Mouse (Mus musculus) forebrain, embryonic 10.5 days (tissue): Measurements from ENCODE around the gene Luzp1. TPM values are rescaled to one million over a fixed set of nuclear protein-coding genes. Genes with fewer than 3 reads are reported as not detected.

Source experiments
- DNase-seq: peaks from one replicate; pipeline ENCODE4 v3.0.0-alpha.2; 2017; ENCODE audit warnings: low spot score; ENCODE audit errors: extremely low spot score
- H3K27ac ChIP-seq: fragments of 300-500 bp; sonication (generic); 2 replicates; pipeline ENCODE4 v1.5.1; 2016; ENCODE audit warnings: mild to moderate bottlenecking
- H3K27me3 ChIP-seq: fragments of 300-500 bp; sonication (generic); 2 replicates; pipeline ENCODE4 v1.6.1; 2016; ENCODE audit warnings: mild to moderate bottlenecking; ENCODE audit not compliant: poor library complexity, severe bottlenecking
- H3K36me3 ChIP-seq: fragments of 300-500 bp; sonication (generic); replicated peaks from 2 replicates; pipeline ENCODE4 v1.6.1; 2016; ENCODE audit warnings: mild to moderate bottlenecking, moderate library complexity
- H3K4me1 ChIP-seq: fragments of 300-500 bp; sonication (generic); 2 replicates; pipeline ENCODE4 v1.6.1; 2016
- H3K4me3 ChIP-seq: fragments of 300-500 bp; sonication (generic); 2 replicates; pipeline ENCODE4 v1.5.1; 2016; ENCODE audit warnings: mild to moderate bottlenecking, moderate library complexity
- H3K9me3 ChIP-seq: fragments of 300-500 bp; sonication (generic); 2 replicates; pipeline ENCODE4 v1.6.1; 2016; ENCODE audit warnings: mild to moderate bottlenecking, moderate library complexity
- WGBS: fragments of 180-500 bp; shearing (Covaris S2); methylation state at CpG from one replicate; pipeline ENCODE4 v1.1.7; 2016; 5-methylcytosine and 5-hydroxymethylcytosine counted together
- polyA plus RNA-seq: library from polyadenylated mRNA; unstranded; fragments of >200 nt; fragmentation: Nextera tagmentation; extraction: Ambion mirVana; gene quantifications from 2 replicates; pipeline ENCODE4 v1.2.1, GENCODE M21; 2016

Gene Luzp1
- 153 and 154 TPM in 2 replicates for polyA plus RNA-seq

DNA sequence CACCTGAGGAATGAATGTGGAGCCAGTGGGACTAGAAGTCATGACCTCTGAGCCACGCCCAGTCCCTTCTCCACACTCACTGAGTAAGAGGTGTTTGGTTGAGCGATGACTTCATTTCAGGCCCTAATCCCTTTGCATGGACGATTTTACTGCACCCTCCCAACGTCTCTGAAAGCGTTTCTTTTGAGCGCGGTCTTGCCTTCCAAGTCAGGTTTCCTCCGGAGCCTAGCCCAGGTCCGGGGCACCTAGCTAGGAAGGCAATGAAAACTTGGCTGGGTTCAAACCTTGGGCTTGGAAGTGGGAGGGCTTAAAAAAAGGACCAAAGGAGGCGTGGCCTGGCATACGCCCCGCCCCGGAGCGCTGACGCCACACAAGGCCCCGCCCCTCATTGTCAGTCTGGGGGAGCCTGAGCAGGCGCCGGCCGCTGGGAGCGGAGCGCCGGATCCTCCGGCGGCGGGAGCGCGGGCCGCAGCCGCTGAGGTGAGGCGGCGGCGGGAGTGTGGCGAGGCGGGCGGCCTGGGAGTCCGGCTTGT lies at the start of gene Luzp1:
TSS of gene Luzp1 (plus strand) at position 391 of the 533 bp plus-strand sequence.
- H3K27me3 ChIP-seq = peaks cover 20% of the 10 kb centered on the region
- H3K36me3 ChIP-seq = no peaks in the 10 kb centered on the region
- peak; percentile 94 for DNase-seq
- WGBS = 2% methylated on average over 36 of the region's 36 CpGs
- peak within 1 kb of the TSS; percentile 98 for H3K4me3 ChIP-seq
- H3K9me3 ChIP-seq = no peaks in the 10 kb centered on the region
- peaks cover 51% of the 10 kb centered on the region for H3K4me1 ChIP-seq
- H3K27ac ChIP-seq = peak within 1 kb of the TSS; percentile 99

DNA sequence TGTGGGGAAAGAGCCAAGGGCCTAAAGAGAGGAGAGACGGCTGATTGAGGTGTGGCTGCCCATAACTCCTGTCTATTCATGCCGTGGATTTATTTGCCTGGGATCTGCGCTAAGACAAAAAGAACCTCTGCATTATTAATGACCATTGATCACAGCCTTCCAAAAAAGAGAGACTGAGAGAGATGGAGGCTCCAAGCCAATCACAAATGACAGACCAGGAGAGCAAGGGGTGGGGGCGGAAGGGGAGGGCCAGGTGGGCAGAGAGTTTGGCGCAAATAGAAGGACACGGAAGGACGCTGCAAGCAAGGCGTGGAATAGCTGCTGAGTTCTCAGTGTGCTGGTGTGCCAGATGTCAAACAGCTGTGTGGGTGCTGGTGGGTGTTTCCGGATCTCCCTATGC lies 46.3 kb upstream of the Luzp1 start, which contains the start of gene Htr1d:
TSS of gene Htr1d (plus strand) at position 301 of the 400 bp plus-strand sequence.
- DNase-seq = no peak
- 83% methylated on average over 9 of the region's 9 CpGs for WGBS
- Histone ChIP-seq H3K27me3 (peaks cover 97% of the 10 kb centered on the region), H3K9me3 (no peaks in the 10 kb centered on the region), H3K27ac (peak within 1 kb of the TSS; percentile 71), H3K4me3 (peak within 1 kb of the TSS; percentile 60), H3K36me3 (no peaks in the 10 kb centered on the region), H3K4me1 (peaks cover 59% of the 10 kb centered on the region)

DNA sequence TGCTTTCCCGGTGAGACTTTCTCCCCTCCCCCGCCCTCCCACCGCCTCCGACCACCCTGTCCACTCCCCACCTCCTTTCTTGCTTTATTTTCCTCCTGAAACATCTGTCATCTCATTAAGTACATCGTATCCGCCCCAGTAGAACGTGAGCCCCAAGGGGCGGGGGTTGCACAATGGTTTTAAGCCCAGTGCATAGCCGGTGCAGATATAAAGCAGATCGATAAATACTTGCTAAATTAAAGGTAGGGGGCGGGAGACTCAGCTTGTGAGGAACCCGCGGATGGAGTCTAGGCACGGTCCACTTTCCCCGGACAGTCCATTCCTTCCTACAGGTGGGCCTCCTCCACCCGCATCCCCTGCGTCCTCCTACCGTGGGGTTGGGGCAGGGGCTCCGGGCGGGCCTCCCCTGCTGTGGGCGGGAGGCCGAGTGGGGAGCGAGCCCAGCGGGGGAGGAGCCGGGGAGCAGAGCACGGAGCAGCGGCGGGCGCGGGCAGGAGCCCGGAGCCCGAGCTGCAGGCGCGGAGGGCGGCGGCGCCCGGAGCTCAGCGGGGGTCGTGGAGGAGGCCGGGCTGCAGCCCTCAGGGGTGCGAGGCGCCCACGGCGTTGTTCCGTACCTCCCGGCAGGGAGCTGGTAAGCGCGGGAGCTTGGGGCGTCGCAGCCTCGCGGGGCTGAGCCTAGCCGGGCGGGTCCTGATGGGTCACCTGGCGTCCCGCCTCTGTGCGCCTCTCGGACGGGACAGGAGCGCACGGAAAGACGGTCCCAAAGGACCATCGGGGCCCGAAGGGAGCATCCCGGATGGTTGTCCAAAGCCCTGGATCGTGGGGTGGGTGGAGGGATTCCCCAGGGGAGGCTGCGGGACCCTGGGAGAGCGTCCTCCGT lies 45.2 kb upstream of the Luzp1 start:
- 1% methylated on average over 70 of the region's 70 CpGs for WGBS
- H3K4me1 ChIP-seq = peaks cover 54% of the 10 kb centered on the region
- H3K4me3 ChIP-seq = peak overlapping the region; percentile 60
- H3K27me3 ChIP-seq = peaks cover 97% of the 10 kb centered on the region
- H3K36me3 ChIP-seq = no peaks in the 10 kb centered on the region
- peak overlapping the region; percentile 71 for H3K27ac ChIP-seq
- H3K9me3 ChIP-seq = no peaks in the 10 kb centered on the region
- no peak for DNase-seq

DNA sequence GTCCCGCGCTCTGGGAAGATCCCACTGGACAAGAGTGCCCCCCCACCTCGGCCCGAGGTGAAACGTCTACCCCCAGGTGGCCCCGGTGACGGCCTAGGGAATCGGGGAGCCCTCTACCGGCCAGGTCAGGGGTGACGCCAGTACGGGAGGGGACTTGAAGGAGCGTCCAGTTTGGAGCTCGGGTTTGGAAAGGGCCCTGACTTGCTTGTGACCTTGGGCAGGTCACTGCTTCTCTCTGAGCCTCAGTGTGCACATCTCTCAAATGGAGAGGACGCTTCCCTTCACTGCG lies 44.6 kb upstream of the Luzp1 start:
- Histone ChIP-seq H3K27me3 (peaks cover 97% of the 10 kb centered on the region), H3K27ac (0 out of 2 replicates have a peak overlapping the region, but pooled peaks have one; percentile 71), H3K36me3 (no peaks in the 10 kb centered on the region), H3K4me1 (peaks cover 49% of the 10 kb centered on the region), H3K9me3 (no peaks in the 10 kb centered on the region), H3K4me3 (peak overlapping the region; percentile 60)
- DNase-seq = peak; percentile 39
- WGBS = 2% methylated on average over 15 of the region's 15 CpGs

DNA sequence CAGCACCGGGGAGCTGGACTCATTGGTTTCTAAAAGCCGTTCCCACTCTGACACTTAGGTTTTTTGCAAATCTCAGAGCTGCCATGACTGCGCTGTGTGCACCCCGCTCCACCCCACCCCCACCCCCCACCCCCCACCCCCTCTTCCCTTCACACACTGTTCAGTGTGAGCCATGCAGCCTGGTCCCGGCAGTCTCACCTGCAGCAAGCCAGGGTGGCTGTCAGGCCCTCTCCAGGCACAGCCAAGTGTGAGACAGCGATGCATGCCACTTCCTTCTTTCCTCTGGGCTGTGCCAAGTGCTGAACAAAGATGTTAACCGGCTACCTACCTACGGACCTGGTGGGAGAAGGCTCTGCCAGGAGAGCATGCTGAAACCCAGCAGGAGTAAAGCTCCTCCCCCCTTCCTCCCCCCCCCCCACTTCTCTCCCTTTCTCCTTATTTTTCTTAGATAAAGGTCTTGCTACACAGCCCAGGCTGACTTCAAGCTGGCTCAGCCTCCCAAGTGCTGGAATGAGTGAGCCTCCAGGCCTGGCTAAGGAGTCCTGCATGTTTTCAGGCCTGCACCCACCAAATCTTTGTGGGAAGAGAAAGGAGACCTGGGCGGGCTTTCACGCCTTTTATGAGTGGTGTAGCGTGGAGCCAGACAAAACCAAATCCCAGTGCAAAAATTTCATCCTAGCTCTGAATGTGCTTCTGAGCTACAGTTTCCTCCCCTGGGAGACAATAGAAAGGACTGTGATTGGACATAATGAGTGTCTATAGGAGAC lies 38.8 kb upstream of the Luzp1 start:
- WGBS = 38% methylated on average over 11 of the region's 11 CpGs
- no peak for DNase-seq
- peaks cover 22% of the 10 kb centered on the region for H3K4me1 ChIP-seq
- H3K27me3 ChIP-seq = peaks cover 48% of the 10 kb centered on the region
- H3K27ac ChIP-seq = peak overlapping the region; percentile 75
- H3K4me3 ChIP-seq = no peak overlapping the region
- no peaks in the 10 kb centered on the region for H3K9me3 ChIP-seq
- no peaks in the 10 kb centered on the region for H3K36me3 ChIP-seq

DNA sequence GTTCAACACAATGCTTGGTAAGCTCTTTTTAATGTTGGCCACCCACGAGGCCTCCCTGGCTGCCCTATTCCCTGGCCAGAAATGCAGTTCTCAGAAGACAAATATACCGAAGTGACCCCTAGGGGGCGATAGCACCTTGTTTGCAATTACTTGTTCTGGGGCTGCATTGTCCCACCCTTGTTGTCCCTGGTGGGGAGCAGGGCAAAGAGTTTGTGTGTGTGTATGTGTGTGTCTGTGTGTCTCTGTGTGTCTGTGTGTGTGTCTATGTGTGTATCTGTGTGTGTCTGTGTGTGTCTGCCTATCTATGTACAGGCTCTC lies 38.2 kb upstream of the Luzp1 start:
- peak; percentile 76 for DNase-seq
- Histone ChIP-seq H3K27ac (peak overlapping the region; percentile 75; the same call in 1 of the 2 replicates), H3K4me3 (no peak overlapping the region), H3K27me3 (peaks cover 43% of the 10 kb centered on the region), H3K36me3 (no peaks in the 10 kb centered on the region), H3K9me3 (no peaks in the 10 kb centered on the region), H3K4me1 (peaks cover 27% of the 10 kb centered on the region)
- WGBS = 2% methylated on average over 3 of the region's 3 CpGs

DNA sequence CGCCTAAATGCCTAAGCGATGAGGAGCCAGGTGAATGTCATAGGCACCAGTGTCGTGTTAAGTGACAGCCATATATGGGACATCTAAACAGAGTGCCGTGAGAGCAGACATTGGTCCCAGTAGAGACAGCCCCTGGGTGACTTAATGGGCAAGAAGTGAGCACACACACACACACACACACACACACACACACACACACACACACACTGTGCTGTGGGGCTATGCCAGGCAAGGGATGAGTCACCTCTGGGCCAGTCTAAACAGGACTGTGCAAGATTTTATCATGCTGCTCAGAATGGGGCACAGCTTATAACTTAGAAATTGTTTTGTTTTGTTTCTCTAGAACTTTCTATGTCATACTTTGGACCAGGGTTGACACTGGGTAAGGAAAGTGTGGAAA lies 35.5 kb upstream of the Luzp1 start:
- WGBS = 88% methylated on average over 4 of the region's 4 CpGs
- DNase-seq = no peak
- Histone ChIP-seq H3K4me3 (no peak overlapping the region), H3K36me3 (no peaks in the 10 kb centered on the region), H3K27me3 (peaks cover 18% of the 10 kb centered on the region), H3K9me3 (no peaks in the 10 kb centered on the region), H3K27ac (no peak overlapping the region), H3K4me1 (peaks cover 30% of the 10 kb centered on the region)

DNA sequence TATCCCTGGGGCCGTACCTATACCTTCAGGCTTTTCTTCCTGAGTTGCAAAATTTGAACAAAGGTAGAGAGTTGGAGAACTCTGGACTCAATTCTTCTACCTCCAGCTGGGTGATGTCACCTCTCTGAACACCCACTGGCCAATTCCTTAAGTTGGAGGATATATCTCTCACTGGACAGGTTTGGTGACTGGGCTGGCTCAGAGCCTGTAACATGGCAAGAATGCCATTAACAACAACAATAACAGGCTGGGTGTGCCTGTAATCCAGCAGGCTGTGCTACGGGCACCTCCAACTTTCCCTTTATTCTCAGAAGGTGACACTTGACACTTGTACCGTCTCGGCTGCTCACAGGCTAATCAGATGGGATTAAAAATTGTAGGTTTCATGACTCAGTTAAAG lies 30.5 kb upstream of the Luzp1 start:
- Histone ChIP-seq H3K27ac (no peak overlapping the region), H3K4me3 (no peak overlapping the region), H3K36me3 (no peaks in the 10 kb centered on the region), H3K9me3 (no peaks in the 10 kb centered on the region), H3K27me3 (no peaks in the 10 kb centered on the region), H3K4me1 (peaks cover 11% of the 10 kb centered on the region)
- WGBS = 64% methylated on average over 4 of the region's 4 CpGs
- DNase-seq = no peak

DNA sequence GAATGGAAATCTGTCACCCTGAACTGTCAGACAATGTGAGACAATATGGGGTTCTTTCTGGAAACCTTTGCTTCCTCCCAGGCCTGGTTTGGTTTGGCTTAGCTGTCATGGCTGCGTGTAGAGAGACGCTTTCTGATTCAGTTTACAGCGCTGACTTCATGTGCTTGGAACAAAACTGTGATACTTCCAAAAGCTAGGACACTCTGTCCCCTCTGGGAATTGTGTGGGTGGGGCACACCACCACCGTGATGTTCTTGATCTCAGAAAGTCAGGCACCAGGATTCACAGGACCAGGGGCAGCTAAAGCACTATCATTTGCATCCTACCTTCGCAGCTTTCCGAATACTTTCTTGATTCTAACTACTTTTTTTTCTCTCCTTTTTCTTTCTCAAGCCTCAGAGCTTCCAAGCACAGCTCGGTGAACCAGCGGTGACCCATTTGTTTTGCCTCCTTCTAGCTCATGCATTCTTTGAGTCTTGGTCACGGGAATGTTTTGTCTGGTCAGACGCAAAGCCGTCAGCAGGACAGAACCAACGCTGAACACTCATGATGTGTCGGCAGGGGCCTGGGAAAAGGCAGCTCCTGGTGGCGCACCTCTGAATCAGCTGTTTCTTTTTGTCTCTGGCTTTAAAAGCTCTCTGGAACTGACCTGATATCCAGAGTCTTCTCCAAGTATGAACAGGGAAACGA lies 28.1 kb upstream of the Luzp1 start:
- DNase-seq = no peak
- H3K4me1 ChIP-seq = peaks cover 5% of the 10 kb centered on the region
- no peak overlapping the region for H3K4me3 ChIP-seq
- H3K27ac ChIP-seq = no peak overlapping the region
- 86% methylated on average over 15 of the region's 15 CpGs for WGBS
- no peaks in the 10 kb centered on the region for H3K36me3 ChIP-seq
- H3K9me3 ChIP-seq = no peaks in the 10 kb centered on the region
- no peaks in the 10 kb centered on the region for H3K27me3 ChIP-seq

DNA sequence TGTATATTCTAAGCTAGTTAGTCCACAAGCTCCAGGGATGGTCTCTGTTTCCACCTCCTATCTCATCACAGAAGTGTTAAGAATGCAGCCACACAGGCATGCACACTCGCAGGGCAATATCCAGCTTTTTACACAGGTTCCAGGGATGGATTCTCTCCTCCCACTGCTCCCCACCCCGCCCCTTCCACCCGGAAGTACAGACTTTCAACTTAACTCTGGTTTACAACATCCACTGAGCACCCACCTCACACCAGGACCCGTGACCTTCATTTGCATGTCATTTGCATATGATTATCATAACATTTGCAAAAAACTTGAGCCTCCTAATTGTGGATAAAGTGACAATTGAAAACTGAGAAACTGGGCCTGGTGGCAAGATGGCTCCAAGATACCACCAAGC lies 25.0 kb upstream of the Luzp1 start:
- H3K4me3 ChIP-seq = no peak overlapping the region
- no peak for DNase-seq
- H3K36me3 ChIP-seq = no peaks in the 10 kb centered on the region
- no peaks in the 10 kb centered on the region for H3K9me3 ChIP-seq
- WGBS = 86% methylated on average over 4 of the region's 4 CpGs
- H3K4me1 ChIP-seq = no peaks in the 10 kb centered on the region; the same call in 1 of the 2 replicates
- no peak overlapping the region for H3K27ac ChIP-seq
- no peaks in the 10 kb centered on the region for H3K27me3 ChIP-seq

DNA sequence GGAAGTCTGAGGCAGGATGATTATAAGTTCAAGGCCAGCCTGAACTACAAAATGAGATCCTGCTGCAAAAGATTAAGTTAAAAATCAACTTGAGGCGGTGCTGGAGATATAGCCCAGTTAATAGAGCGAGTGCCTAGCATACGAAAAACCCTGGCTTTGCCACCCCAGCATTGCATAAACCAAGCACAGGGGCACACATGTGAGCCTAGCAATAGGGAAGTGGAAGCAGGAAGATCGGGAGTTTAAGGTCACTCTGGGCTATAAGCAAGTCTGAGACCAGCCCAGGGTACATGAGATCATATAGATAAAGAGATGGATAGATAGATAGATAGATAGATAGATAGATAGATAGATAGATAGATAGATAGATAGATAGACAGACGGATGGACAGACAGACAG lies 19.8 kb upstream of the Luzp1 start:
- H3K4me1 ChIP-seq = peaks cover 5% of the 10 kb centered on the region; the same call in 1 of the 2 replicates
- WGBS = 93% methylated on average over 5 of the region's 5 CpGs
- DNase-seq = no peak
- H3K27me3 ChIP-seq = no peaks in the 10 kb centered on the region
- H3K4me3 ChIP-seq = no peak overlapping the region
- no peaks in the 10 kb centered on the region for H3K9me3 ChIP-seq
- no peak overlapping the region for H3K27ac ChIP-seq
- no peaks in the 10 kb centered on the region for H3K36me3 ChIP-seq

DNA sequence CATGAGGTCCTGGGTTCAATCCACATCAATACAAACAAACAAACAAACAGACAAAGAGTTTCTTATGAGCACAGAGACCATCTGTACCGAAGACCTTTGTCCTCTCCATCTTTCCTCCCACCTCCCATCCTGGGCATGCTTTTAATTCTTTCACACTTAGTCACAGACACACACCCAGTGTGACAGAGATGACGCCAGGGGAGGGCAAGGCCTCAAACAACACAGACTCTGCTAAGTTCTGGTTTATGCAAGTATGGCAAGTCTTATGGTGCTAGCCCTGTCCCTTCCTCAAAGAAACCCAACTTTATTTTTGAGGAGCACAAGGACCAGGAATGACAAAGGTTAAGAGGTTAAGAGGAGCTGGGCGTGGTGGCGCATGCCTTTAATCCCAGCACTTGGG lies 19.3 kb upstream of the Luzp1 start:
- H3K4me3 ChIP-seq = no peak overlapping the region
- peaks cover 10% of the 10 kb centered on the region for H3K4me1 ChIP-seq
- no peaks in the 10 kb centered on the region for H3K9me3 ChIP-seq
- H3K36me3 ChIP-seq = no peaks in the 10 kb centered on the region
- 88% methylated on average over 4 of the region's 4 CpGs for WGBS
- no peak overlapping the region for H3K27ac ChIP-seq
- H3K27me3 ChIP-seq = no peaks in the 10 kb centered on the region
- DNase-seq = no peak
